Mouse (Mus musculus) neural tube, embryonic 11.5 days (tissue): Measurements from ENCODE around the gene Slc4a7. TPM values are rescaled to one million over a fixed set of nuclear protein-coding genes. Genes with fewer than 3 reads are reported as not detected.

ENCODE experiments used
- ATAC-seq: fragments of 200-750 bp; cut with Nextera tagmentation; 2 replicates; pipeline ENCODE4 v1.8.0; 2017; ENCODE audit warnings: moderate number of reproducible peaks, mild to moderate bottlenecking, moderate TSS enrichment, moderate library complexity; ENCODE audit not compliant: insufficient read depth, low FRiP score, low TSS enrichment
- DNase-seq: peaks from one replicate; pipeline ENCODE4 v3.0.0-alpha.2; 2015; ENCODE audit warnings: low spot score
- H3K27ac ChIP-seq: fragments of 300-500 bp; sonication (generic); 2 replicates; pipeline ENCODE4 v1.5.1; 2014; ENCODE audit warnings: low read depth, mild to moderate bottlenecking, low read length
- H3K27me3 ChIP-seq: fragments of 300-500 bp; sonication (generic); 2 replicates; pipeline ENCODE4 v1.6.1; 2014; ENCODE audit warnings: mild to moderate bottlenecking, low read length, mixed read lengths; ENCODE audit not compliant: control insufficient read depth, insufficient read depth
- H3K36me3 ChIP-seq: fragments of 300-500 bp; sonication (generic); 2 replicates; pipeline ENCODE4 v1.6.1; 2014; ENCODE audit warnings: mild to moderate bottlenecking, low read length, moderate library complexity, mixed read lengths; ENCODE audit not compliant: control insufficient read depth, insufficient read depth
- H3K4me1 ChIP-seq: fragments of 300-500 bp; sonication (generic); 2 replicates; pipeline ENCODE4 v1.6.1; 2014; ENCODE audit warnings: low read length, mixed read lengths; ENCODE audit not compliant: control insufficient read depth, insufficient read depth
- H3K4me2 ChIP-seq: fragments of 300-500 bp; sonication (generic); 2 replicates; pipeline ENCODE4 v1.6.1; 2014; ENCODE audit warnings: low read depth, mild to moderate bottlenecking, moderate library complexity
- H3K4me3 ChIP-seq: fragments of 300-500 bp; sonication (generic); 2 replicates; pipeline ENCODE4 v1.5.1; 2014; ENCODE audit warnings: low read depth, low read length
- H3K9ac ChIP-seq: fragments of 300-500 bp; sonication (generic); 2 replicates; pipeline ENCODE4 v1.6.1; 2014; ENCODE audit warnings: mild to moderate bottlenecking, low read length
- H3K9me3 ChIP-seq: fragments of 300-500 bp; sonication (generic); 2 replicates; pipeline ENCODE4 v1.6.1; 2016; ENCODE audit warnings: low read length; ENCODE audit not compliant: control insufficient read depth
- WGBS: fragments of 180-500 bp; shearing (Covaris S2); extraction: QIAGEN DNeasy Blood & Tissue Kit; methylation state at CpG from one replicate; pipeline ENCODE4 v1.1.7; 2014; 5-methylcytosine and 5-hydroxymethylcytosine counted together
- polyA plus RNA-seq: library from polyadenylated mRNA; unstranded; fragments of >200 nt; fragmentation: Nextera tagmentation; extraction: Ambion mirVana; gene quantifications from 2 replicates; pipeline ENCODE4 v1.2.1, GENCODE M21; 2014

Slc4a7 gene
- 24.0 and 24.6 TPM in 2 replicates for polyA plus RNA-seq

DNA sequence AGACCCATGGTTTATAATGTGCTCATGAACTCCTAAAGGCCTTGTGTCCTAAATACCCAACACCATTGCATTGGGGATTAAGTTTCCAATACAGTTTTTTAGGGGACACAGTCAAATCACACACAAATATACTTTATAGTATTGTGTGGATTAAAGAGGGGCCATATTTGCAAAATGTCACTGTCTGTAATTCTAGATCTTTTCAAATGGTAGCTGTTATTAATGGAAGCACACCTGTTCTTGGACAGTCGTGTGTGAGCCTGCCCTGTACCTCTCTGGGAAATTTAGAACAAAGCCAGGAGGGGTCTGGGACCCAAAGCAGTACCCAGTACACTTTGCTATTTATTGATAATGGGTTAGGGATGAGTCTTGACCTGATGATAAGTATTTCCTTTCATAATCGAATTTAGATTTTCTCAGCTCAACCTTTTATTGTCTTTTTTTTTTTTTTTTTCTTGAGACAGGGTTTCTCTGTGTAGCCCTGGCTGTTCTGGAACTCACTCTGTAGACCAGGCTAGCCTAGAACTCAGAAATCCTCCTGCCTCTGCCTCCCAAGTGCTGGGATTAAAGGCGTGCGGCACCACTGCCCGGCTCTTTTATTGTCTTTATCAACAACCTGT, at the start of gene Slc4a7:
Slc4a7 (plus strand) TSS at position 570 of the 620 bp plus-strand sequence.
- H3K4me1 ChIP-seq: peaks cover 13% of the 10 kb centered on the region
- no peaks in the 10 kb centered on the region for H3K36me3 ChIP-seq
- 88% methylated on average over 5 of the region's 5 CpGs for WGBS
- H3K4me2 ChIP-seq: peak within 1 kb of the TSS; percentile 62
- no peak for DNase-seq
- ATAC-seq: no peak; the same call in 1 of the 2 replicates
- peak within 1 kb of the TSS; percentile 98 for H3K27ac ChIP-seq
- H3K27me3 ChIP-seq: no peaks in the 10 kb centered on the region
- peak within 1 kb of the TSS; percentile 66 for H3K4me3 ChIP-seq
- H3K9ac ChIP-seq: peak within 1 kb of the TSS; percentile 97
- no peaks in the 10 kb centered on the region for H3K9me3 ChIP-seq

DNA sequence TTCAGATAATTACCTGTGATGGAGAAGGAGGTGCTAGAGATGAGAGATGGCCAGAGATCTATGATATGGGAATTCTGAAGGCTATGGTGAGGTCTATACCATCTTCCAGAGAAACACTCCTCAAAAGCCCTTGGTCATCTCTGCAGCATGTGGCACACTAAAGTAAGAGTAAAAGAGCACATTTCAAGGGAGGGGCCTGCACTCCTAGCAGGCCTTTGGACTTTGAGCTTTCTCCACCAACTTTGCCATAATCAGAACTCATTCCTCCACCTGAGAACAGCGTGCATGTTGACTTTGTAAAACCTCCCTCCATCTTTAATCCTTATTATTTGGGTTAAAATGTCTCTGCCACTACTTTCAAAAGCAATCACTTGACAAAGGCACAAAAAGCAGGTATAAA, 31.5 kb upstream of the Slc4a7 start:
- H3K27me3 ChIP-seq: no peaks in the 10 kb centered on the region
- no peak overlapping the region for H3K27ac ChIP-seq
- H3K9ac ChIP-seq: no peak overlapping the region
- no peak for DNase-seq
- 91% methylated on average over 1 of the region's 1 CpGs for WGBS
- no peaks in the 10 kb centered on the region for H3K4me1 ChIP-seq
- H3K4me3 ChIP-seq: no peak overlapping the region
- H3K36me3 ChIP-seq: no peaks in the 10 kb centered on the region
- H3K4me2 ChIP-seq: no peak overlapping the region
- ATAC-seq: no peak
- no peaks in the 10 kb centered on the region for H3K9me3 ChIP-seq

DNA sequence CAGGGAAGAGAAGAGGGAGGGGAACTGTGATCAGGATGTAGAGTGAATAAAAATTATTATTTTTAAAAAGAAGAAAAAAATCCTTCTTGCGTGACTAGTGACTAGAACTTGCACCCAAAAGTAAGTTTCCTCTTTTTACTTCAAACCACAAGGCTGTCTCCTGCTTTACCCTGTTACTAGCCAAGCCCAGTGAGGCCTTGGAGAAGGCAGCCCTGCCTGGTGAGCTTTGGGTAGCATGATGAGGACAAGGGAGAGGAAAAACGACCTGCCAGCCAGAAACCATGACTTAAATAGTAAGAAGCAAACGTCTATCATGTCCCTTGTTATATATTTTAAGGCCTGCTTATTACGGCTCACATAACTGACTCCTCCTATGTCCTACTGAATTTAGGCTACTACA, 20.5 kb upstream of the Slc4a7 start:
- DNase-seq (no peak), ATAC-seq (no peak)
- Histone ChIP-seq H3K4me1 (no peaks in the 10 kb centered on the region), H3K9me3 (no peaks in the 10 kb centered on the region), H3K4me2 (no peak overlapping the region), H3K4me3 (no peak overlapping the region), H3K36me3 (no peaks in the 10 kb centered on the region), H3K27me3 (no peaks in the 10 kb centered on the region), H3K27ac (no peak overlapping the region), H3K9ac (no peak overlapping the region)
- WGBS: 77% methylated on average over 4 of the region's 4 CpGs

DNA sequence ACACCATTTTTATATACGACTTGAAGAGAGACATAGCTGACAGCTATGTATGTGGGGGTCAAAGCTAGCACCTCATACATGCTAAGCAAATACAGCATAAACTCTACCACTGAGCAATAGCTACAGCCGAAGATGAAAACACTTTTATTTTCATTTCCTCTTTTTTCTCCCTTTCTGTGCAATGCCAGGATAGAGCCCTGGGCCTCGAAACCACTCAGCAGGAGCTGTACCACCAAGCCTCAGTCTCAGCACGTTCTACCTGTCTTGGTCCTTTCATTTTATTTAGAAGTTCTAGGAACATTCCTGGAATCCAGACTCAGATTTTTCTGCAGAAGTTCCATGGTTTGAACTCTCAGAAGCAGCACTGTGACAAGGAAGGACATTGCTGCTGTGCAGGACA, 17.3 kb upstream of the Slc4a7 start:
- no peaks in the 10 kb centered on the region for H3K36me3 ChIP-seq
- WGBS: 81% methylated on average over 4 of the region's 4 CpGs
- no peak for DNase-seq
- no peak overlapping the region for H3K4me2 ChIP-seq
- no peaks in the 10 kb centered on the region for H3K9me3 ChIP-seq
- H3K27ac ChIP-seq: no peak overlapping the region
- ATAC-seq: no peak
- H3K4me1 ChIP-seq: no peaks in the 10 kb centered on the region
- H3K9ac ChIP-seq: no peak overlapping the region
- H3K27me3 ChIP-seq: no peaks in the 10 kb centered on the region
- no peak overlapping the region for H3K4me3 ChIP-seq

DNA sequence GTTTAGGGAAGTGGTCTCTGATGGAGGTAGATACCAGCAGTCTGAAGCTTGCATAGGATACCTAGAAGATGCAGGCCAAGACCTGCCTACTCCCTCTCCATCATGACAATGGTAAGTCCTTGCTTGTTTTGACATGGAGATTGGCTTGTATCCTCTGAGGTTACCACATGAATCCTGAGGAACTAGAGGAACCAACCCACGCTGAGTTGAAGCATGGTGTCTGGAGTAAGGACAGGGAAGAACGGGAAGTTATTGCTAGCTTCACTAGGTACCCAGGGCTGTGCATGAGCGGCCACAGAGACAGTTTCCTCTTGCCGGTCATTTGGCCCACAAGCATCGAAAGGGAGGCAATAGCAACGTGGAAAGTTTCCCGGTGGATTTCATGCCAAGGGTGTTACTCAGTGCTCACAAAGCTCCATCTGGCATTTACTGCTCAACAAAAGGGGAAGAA, 16.0 kb upstream of the Slc4a7 start:
- WGBS: 78% methylated on average over 7 of the region's 7 CpGs
- no peak for ATAC-seq
- Histone ChIP-seq H3K4me1 (no peaks in the 10 kb centered on the region), H3K27ac (no peak overlapping the region), H3K27me3 (no peaks in the 10 kb centered on the region), H3K36me3 (no peaks in the 10 kb centered on the region), H3K9me3 (no peaks in the 10 kb centered on the region), H3K9ac (no peak overlapping the region), H3K4me2 (no peak overlapping the region), H3K4me3 (no peak overlapping the region)
- no peak for DNase-seq

DNA sequence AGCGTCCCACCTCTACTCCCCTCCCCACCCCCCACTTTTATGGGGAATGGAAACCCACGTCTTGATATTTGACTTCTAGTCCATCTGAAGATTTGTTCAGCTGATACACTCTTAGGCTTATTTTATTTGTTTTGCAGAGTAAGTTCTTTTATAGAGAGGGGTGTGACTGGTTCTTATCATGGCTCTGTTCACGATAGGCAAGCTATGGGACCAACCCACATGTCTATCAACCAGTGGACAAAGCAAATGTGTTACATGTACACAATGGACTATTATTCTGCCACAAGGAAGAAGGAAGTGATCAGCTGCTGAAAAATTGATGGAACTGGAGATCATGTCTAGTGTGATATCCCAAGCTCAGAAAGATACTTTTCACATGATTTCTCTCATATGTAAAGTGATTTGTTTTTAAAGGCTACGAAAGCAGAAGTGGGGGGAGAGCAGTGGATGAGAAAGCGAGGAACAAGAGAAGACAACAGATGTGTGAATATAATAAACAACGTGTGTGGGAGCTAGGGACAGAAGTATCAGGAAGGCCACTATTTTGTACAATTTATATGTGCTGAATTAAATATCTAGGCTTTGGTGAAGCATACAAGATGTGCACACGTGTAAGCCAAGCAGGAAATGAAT, 14.7 kb upstream of the Slc4a7 start:
- H3K4me1 ChIP-seq: no peaks in the 10 kb centered on the region
- H3K27ac ChIP-seq: no peak overlapping the region
- DNase-seq (no peak), ATAC-seq (no peak)
- WGBS: 85% methylated on average over 7 of the region's 7 CpGs
- H3K4me3 ChIP-seq: no peak overlapping the region
- no peaks in the 10 kb centered on the region for H3K36me3 ChIP-seq
- H3K9me3 ChIP-seq: no peaks in the 10 kb centered on the region
- no peaks in the 10 kb centered on the region for H3K27me3 ChIP-seq
- no peak overlapping the region for H3K4me2 ChIP-seq
- H3K9ac ChIP-seq: no peak overlapping the region

DNA sequence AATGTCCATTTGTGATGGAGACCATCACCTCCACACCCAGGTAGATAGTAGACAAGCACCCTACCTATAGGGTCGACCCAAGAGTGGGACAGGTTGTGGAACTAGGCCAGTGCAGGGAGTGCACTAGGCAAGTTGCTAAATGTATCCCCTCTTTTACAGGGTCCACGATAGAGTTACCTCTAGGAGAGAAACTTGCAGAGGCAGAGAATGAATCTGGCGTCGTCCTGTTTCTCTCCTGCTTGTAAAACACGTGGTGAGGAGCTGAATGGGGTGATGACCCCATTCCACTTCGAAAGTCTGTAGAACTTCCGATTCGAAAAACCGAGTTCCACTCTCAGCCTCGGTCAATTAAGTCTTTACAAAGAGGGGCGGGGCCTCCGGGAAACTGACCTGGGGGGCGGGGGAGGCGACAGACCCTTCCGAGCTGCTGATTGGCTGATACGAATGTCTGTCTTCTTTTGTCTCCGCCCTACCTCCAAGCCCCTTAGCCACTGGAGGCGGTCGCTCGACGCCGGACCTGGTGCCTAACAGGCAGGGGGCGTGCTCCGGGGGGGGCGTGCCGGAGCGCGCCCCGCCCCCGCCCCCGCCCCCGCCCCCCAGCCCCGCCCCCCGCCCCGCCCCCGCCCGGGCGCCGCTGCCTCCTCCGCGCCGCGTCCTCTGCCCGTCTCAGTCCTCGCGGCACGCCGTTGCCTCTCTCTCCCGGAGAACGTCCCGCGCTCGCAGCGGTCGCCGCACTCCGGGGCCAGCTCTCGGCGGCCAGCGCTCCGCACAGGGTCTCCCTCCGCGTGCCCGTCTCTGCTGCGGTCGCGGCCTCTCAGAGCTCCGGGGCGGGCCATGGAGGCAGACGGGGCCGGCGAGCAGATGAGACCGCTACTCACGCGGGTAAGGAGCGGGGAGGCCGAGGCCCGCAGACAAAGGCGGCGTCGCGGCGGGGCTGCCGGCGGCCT, 593 bp downstream of the Slc4a7 start:
- Histone ChIP-seq H3K4me3 (peak overlapping the region; percentile 66), H3K27ac (peak overlapping the region; percentile 98), H3K9ac (peak overlapping the region; percentile 97), H3K4me2 (peak overlapping the region; percentile 62), H3K4me1 (peaks cover 13% of the 10 kb centered on the region), H3K9me3 (no peaks in the 10 kb centered on the region), H3K36me3 (no peaks in the 10 kb centered on the region), H3K27me3 (no peaks in the 10 kb centered on the region)
- WGBS: under 1% methylated on average over 37 of the region's 85 CpGs
- DNase-seq (peak; percentile 94), ATAC-seq (peak; percentile 96)

DNA sequence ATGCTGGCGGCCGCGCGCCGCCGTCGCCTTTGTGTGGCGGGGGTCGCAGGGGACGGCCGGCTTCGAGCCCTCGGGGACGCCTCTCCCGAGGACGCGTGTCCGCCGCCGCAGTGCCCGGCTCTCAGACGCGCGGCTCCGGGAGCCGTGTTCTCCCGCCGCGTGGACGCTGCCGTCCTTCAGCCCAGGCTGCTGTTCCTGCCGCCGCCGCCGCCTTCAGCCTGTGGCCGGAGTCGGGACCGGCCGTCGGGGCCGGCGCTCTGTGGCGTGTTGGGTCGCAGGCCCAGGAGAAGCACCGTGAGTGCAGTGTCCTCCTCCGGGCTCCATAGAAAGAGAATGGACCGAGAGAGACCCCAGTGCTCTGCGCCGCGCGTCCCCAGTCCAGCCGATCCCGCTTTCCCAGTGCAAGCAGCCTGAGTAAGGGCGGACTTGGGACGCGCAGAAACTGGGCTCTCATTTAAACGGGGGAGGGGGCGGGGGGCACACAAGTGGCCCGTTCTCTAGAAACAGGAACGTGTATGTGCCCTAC, 1.3 kb downstream of the Slc4a7 start:
- no peaks in the 10 kb centered on the region for H3K9me3 ChIP-seq
- ATAC-seq: peak; percentile 62

More for the DNA sequence above, 1.3 kb downstream of the Slc4a7 start:
- H3K4me3 ChIP-seq: peak overlapping the region; percentile 66
- peak overlapping the region; percentile 97 for H3K9ac ChIP-seq
- peaks cover 13% of the 10 kb centered on the region for H3K4me1 ChIP-seq
- H3K27ac ChIP-seq: peak overlapping the region; percentile 98
- H3K4me2 ChIP-seq: peak overlapping the region; percentile 62
- no peaks in the 10 kb centered on the region for H3K27me3 ChIP-seq
- H3K36me3 ChIP-seq: no peaks in the 10 kb centered on the region
- under 1% methylated on average over 52 of the region's 60 CpGs for WGBS
- peak; percentile 77 for DNase-seq
